Mouse (Mus musculus): ENCODE measurements around the gene Mthfd2. TPM values are rescaled to one million over a fixed set of nuclear protein-coding genes. Genes with fewer than 3 reads are reported as not detected.
A peak's percentile ranks its signal among the peaks of the same experiment; 100 is the strongest.
"Not testable (repeated sequence)": the region's sequence is repeated elsewhere in the genome, so short reads cannot be mapped to it uniquely, and the experiment has no call there.

Mthfd2 gene
- total RNA-seq, 2 experiments from 2014 or later = 26.9 to 44.9 TPM

DNA sequence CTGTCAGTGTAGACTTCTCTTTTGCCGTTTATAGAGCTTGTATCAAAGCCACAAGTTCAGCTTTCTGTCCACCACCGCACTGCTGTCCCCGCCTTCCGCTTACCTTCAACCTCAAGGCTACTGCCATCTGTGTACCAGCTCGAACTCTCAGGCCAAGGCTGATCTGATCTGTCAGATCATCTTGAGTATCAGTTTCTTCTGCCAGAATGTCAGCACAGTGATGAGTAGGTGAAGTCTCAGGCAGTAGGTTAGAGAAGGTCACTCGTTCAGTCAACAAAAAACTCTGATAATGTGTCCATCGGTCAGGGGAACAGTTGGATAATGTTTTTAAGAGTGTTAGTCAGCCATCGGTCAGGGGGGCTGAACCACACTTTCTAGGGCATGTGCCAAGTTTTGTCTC lies 19.6 kb upstream of the Mthfd2 start:
- ATAC-seq (replicated peaks; ENCODE audit: low FRiP score, low TSS enrichment, poor library complexity, severe bottlenecking) = not testable (repeated sequence)

DNA sequence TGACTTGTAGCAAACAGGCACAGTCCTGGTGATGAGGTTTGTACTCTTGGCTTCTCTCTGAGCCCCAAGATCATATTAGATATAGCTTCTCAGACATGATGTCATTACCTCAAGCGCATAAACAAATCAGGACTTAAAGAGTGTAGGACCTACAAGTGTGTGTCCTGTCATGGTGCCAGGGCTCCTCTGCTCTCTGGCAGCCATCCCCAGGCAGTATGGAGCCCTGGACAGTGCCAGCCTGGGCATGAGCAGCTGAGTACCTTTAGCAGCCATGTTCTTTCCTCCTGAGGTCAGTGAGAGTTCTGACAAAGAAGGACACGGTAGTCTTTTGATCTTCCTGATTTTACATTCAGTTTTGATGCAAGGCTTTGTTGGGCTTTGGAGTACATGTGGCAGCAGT lies 17.2 kb upstream of the Mthfd2 start:
- ATAC-seq (replicated peaks; ENCODE audit: low FRiP score, low TSS enrichment, poor library complexity, severe bottlenecking) = no peak

DNA sequence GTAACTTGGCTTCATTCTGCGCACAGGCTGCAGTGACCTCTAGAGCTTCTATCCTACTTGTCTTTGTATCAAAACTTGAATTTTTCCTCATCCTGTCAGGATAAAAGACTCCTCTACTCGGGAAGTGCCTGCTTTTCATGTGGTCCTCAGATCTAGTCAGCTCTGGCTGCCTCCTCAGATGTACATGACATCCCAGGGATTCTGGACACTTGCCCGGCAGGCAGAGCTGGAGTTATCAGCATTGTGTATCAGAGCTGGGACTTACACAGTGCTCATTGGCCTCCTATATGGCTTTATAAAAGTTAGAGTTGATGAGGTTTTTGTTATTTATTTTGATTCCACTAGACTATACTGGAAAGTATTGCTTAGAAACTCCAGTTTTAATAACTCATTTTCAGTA lies 15.7 kb upstream of the Mthfd2 start:
- no peak for ATAC-seq (replicated peaks; ENCODE audit: low FRiP score, low TSS enrichment, poor library complexity, severe bottlenecking)

DNA sequence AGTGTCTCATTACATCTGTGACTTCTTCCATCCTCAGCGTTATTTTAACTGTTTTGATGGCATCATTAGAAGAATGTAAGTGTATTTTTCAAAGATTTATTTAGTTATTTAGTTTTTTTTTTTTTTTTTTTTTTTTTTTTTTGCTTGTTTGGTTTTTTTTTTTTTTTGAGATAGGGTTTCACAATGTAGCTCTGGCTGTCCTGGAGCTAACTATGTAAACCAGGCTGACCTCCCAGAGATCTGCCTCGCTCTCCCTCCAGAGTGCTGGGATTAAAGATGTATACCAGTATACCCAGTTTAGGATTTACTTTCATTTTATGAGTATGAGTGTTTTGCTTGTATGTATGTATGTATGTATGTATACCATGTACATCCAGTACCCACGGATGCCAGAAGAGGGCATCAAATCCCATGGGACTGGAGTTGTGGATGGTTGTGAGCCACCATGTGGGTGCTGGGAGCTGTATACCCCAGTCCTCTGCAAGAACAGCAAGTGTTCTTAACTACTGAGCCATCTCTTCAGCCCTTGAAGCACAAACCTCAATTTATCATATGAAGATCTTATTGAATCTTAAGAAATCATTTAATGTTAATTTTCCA lies 2.0 kb upstream of the Mthfd2 start:
- ATAC-seq (replicated peaks; ENCODE audit: low FRiP score, low TSS enrichment, poor library complexity, severe bottlenecking) = no peak

DNA sequence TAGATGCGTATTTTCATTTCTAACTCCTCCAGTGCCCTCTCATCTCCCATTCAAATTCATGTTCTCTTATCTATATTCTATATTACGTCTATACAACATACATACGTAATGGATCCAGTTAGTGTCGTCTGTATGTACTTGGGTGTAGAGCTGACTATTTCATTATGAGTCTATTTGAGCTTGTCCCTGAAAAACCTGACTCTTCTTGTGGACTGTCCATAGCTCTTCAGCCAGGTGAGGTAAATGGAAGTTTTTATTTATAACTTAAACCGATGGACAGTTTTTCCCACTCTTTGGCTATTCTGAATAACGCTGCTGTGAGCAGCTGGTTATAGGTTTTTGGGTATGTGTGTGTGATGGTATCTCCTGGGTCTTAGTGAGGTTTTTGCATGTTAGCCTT lies 1.1 kb upstream of the Mthfd2 start:
- 0 out of 2 replicates have a peak, but pooled peaks have one; percentile 32 for ATAC-seq (replicated peaks; ENCODE audit: low FRiP score, low TSS enrichment, poor library complexity, severe bottlenecking)

DNA sequence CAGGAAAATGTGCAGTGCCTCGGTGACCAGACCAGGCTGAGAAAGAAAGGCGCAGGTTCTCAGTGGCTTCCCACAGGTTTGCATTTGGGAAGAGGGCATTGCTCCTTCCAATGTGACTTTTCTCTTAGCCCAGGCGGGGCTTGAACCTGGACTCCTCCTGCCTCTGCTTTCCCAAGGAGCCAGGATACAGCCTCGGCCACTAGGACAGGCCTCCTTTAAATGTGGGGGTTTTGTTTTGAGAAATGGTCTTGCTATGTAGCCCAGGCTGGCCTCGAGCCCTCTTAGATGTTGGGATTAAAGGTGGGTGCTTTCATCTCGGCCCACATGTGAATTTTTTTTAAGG lies 657 bp upstream of the Mthfd2 start:
- ATAC-seq (replicated peaks; ENCODE audit: low FRiP score, low TSS enrichment, poor library complexity, severe bottlenecking) = 0 out of 2 replicates have a peak, but pooled peaks have one; percentile 0

DNA sequence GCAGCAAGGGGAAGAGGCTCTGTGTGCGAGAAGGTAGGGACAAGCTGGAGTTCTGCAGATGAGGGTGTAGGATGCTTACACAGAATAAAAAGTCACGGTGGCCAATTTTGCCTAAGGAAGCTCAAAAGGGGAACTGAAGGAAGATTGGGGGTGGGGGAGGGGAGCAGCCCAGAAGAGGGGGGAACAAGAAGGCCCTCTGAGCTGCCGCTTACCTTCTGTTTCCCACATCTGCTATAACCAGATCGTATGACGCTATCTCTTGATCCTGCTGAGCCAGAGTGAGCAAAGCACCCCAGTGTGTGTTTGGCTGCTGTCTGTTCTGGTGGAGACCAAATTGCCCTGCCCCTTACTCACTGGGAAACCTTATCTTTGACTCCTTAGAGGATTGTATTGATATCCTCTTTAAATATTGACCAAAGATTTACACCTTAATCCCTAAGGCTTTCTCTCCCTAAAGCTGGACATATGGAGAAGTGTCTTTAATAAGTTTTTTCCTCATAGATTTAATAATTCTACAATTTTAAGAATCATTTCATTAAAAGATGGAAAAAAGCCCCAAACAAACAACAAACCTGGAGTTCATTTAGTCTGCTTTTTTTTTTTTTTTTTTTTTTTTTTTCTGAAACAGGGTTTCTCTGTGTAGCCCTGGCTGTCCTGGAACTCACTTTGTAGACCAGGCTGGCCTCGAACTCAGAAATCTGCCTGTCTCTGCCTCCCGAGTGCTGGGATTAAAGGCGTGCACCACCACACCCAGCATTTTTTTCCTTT lies 1.9 kb downstream of the Mthfd2 start:
- 0 out of 2 replicates have a peak, but pooled peaks have one; percentile 26 for ATAC-seq (replicated peaks; ENCODE audit: low FRiP score, low TSS enrichment, poor library complexity, severe bottlenecking)

DNA sequence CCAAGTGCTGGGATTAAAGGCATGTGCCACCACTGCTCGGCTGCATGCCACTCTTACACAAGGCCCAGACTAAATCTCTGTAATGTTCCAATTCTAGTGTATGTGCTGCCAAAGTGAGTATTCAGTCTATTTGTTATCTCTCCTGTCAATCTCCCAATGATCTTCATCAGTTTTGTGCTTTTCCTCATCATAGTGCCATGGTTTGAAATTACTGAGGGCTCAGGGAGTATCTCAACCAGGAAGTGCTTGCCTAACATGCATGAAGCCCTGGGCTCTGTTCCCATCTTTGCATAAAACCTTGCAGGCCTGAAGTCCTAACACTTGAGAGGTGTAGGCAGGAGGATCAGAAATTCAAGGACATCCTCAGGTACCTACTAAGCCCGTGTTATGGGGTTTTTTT lies 2.9 kb downstream of the Mthfd2 start:
- ATAC-seq (replicated peaks; ENCODE audit: low FRiP score, low TSS enrichment, poor library complexity, severe bottlenecking) = no peak

DNA sequence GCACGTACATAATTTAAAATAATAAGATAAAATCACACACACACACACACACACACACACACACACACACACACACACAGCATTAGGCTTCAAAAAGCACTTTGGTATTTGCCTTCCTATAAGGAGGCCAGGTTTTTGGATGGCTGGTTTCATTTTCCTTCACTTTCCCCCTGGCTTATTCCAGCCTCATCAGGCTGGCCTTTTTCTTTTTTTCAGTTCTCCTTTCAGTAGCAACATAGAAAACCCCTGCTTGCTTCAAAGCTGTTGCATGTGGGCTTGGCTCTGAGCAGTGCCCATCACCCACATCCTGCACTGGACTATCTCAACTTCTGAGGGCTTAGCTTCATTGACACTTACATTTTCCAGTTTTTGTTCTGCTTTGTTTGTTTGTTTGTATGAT lies 3.8 kb downstream of the Mthfd2 start:
- no peak for ATAC-seq (replicated peaks; ENCODE audit: low FRiP score, low TSS enrichment, poor library complexity, severe bottlenecking)

DNA sequence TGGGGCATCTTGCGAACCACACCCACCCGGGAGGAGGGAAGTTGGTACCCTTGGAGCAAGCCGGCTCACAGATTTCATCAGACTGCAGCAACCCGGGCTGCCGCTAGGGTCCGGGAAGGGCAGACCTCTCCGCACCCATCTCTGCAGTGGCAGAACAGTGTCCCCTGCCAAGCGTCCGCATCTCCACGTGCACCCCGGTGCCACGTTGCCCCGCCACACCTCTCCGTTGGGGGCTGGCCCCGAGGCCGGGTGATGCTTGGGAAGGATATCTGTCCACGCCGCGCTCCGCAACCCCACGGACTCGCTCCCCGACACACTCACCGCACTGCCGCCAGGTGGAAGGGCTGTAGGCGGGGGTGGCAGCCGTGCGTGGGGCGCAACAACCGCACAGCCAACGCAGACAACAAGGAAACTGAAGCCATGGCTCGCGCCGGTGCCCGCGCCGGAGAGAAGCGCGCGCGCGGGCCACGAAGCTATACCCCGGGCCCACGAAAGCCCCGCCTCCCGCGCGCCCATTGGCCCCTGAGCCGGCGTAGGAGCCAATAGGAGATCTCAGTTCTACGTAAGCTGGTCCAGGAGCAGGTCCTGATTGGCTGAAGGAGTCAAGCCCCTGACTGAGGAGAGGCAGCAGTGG lies 8.5 kb downstream of the Mthfd2 start:
- peak; percentile 97 for ATAC-seq (replicated peaks; ENCODE audit: low FRiP score, low TSS enrichment, poor library complexity, severe bottlenecking)

DNA sequence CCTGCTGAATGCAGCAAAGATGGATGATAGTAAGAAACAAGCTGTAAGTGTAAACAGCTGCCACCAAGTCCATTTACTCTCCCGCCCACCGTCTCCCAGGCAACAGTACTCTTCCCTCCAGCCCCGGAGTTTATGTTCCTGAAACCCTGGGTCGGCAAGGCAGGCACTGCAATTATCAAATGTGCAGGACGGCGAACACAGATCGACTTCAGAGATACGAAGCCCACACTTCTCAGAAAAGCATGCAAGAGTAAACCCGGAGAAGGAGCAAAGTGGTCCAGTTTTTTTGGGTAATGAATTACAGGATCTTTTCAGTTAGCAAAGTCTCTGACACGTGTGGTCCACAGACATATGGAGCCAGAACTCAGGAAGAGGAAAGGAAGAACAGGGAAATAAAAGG lies 9.7 kb downstream of the Mthfd2 start:
- ATAC-seq (replicated peaks; ENCODE audit: low FRiP score, low TSS enrichment, poor library complexity, severe bottlenecking) = no peak

DNA sequence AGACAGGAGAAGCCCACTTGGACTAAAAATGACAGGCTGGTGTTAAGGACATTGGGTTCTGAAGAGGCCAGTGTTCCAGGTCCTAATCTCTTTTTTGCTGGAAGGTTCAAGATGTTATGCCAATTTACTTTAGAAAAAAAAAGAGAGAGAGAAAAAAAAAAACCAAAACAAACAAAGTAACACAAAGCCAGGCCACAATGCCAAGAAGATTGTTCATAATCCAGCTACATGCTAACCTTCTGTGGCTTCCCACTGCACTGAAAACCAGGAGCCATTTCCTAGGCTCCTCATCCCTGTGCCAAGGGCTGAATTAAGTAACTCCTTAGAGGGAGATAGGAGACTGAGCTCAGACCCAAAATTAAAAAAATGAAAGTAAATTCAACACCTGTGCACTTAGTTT lies 10.4 kb downstream of the Mthfd2 start:
- ATAC-seq (replicated peaks; ENCODE audit: low FRiP score, low TSS enrichment, poor library complexity, severe bottlenecking) = no peak

DNA sequence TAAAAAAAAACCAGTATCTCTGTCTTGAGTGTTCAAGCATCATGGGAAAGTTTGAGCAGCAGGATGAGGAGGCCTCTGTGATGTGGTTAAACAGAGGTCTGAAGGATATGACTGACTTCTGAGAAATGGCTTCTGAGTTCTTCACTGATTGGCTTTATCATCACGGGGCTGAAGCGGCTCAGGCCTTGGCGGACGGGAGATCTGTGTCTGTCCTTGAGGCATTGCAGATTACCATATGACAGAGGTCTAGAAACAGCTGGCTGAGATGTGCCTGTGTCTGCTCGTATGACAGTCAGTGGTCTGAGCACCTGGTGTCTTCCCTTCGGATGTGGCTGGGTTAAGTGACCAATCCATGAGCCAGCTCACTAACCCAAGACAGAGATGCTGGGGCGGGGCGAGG lies 13.2 kb downstream of the Mthfd2 start:
- no peak for ATAC-seq (replicated peaks; ENCODE audit: low FRiP score, low TSS enrichment, poor library complexity, severe bottlenecking)

DNA sequence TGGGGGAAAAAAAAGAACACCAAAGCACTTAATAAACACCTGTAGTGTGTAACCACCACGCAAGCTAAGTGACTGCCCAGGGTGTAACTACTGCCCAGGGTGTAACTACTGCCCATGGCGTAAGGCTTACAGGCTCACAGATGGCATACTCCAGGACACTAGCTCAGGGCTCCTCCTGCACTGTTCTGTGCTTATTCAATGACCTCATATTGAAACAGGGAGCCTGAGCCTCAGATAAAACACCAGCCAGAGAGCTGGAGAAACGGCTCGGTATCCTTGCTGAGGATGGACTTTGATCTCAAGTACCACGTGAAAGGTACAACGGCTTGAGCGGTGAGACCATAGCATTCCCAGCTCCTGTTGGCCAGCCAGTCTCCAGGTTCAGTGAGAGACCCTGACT lies 13.7 kb downstream of the Mthfd2 start:
- ATAC-seq (replicated peaks; ENCODE audit: low FRiP score, low TSS enrichment, poor library complexity, severe bottlenecking) = no peak

DNA sequence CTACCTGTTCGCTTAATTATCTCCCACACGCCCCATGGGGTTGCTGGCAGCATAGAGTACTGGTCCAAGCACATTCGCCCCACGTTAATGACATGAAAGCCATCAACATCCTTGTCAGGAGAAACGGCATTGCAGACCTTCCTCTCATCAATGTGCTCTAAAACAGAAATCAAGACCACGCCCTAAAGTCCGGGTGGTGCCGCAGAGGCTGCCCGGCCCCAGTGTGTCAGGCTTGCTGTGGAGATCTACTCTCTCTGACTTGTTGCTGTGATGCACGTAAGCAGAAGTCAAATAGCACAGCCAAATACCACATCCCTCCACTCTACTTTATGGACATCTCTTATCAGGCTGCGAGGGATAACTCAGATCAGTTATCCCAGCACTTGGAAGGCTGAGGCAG lies 14.5 kb downstream of the Mthfd2 start:
- ATAC-seq (replicated peaks; ENCODE audit: low FRiP score, low TSS enrichment, poor library complexity, severe bottlenecking) = no peak

DNA sequence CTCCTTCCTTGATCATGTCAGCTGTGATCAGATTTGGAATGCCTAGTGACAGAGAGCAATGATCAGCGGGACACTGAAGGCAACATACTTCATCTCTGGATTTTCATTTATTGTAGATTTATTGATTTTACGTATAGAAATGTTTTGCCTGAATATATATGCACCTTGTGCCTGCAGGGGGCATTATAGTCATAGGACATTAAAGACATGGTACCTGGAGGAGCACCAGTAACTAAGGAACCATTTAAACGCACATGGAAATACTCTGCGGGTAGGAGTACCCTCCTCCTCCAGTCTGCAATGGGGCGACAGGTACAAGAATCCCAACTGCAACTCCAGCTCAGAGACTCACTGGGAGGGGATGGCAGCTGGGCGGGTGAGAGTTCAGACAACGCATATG lies 16.7 kb downstream of the Mthfd2 start:
- ATAC-seq (replicated peaks; ENCODE audit: low FRiP score, low TSS enrichment, poor library complexity, severe bottlenecking) = no peak

DNA sequence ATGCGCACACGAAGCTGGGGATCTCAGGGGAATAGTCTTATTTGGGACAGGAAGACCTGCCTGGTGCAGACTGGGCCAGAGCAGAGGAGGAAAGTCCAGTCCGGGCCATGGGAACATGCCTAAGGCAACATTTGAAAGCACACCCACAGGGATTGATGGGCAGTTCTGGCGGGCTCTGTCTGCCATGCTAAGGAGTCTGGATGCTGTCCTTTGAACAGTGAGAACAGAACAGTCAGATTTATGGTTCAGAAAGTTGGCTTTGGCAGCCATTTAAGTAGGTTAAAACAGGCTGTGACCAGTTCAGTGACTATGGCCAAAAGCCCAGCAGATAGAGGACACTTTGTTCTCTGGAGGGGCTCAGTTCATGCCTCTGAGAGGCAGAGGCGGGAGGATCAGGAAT lies 23.4 kb downstream of the Mthfd2 start:
- ATAC-seq (replicated peaks; ENCODE audit: low FRiP score, low TSS enrichment, poor library complexity, severe bottlenecking) = no peak

DNA sequence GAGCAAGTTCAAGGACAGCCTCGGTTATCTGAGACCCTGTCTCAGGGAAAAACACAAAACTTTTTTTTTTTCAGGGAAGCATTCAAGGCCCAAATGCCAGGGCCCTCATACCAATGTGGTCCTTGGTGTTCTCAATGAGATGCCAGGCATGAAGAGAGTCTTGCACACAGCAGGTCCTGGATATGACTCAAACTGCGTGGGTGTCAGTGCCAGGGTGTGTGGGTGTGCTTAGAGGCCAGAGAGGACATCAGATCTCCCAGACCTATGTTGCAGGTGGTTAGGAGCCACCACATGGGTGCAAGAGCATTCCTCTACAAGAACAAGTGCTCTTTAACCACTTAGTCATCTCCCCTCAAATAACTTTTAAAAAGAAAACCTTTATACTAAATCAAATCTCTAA lies 24.4 kb downstream of the Mthfd2 start:
- ATAC-seq (replicated peaks; ENCODE audit: low FRiP score, low TSS enrichment, poor library complexity, severe bottlenecking) = no peak

DNA sequence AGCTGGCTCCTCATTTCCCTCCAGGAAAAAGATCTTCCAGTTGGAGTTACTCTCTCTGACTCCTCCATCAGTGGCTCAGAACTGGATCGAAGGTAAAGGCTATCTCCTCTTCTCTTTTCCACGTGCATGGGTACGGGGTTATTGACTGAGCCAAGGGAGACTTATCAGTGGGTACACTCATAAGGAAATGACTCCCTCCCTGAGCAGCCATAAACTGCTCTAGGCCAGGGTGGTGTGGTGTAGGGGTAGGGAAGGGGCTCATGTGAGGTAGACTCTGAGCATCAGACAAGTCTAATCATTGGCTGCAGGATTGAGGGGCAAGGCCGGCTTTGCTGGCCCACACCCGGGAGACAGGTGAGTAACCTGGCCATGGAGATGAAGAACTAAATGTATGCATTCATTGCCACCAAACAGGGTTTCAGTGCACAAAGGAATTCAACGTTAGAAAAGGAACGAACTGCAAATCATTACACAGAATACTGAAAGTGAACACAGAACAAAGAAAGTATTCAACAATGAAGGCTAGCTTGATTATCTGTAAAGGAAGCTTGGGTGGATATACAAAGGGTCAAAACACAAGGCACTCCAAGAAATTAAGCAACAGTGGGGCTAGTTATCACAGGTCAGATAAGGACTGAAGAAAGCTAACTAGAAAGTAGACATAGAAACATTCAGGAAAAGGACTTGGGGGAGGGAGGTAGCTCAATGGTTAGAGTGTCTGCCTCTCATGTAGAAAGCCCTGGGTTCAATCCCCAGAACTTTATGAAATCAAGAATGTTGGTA lies 25.1 kb downstream of the Mthfd2 start:
- no peak for ATAC-seq (replicated peaks; ENCODE audit: low FRiP score, low TSS enrichment, poor library complexity, severe bottlenecking)

DNA sequence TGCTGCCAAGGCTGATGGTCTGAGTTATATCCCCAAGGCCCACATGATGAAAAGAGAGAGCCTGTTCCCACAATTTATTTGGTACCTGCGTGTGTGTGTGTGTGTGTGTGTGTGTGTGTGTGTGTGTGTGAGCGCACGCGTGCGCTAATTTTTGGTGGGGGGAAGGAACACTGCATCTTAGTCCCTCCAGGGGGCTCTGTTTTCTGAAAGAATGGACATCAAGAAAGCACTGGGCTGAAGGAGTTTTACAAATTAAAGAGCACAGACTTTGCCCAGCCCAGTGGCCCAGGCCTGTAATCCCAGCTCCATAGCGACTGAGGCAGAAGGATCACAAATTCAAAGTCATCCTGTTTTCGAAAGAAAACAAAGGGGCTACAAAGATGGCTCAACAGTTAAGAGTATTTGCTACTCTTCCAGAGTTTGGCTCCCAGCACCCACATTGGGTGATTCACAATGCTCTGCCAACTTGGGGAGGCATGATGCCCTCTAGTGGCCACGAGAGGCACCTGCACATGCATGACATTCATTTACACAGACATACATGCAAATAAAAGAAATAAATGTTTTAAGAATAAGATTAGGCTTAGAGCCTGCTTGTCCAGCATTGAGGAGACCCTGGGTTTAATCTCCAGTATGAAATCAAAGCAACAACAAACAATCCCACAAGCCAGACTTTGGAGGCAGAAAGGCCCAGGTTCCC lies 45.3 kb downstream of the Mthfd2 start:
- ATAC-seq (replicated peaks; ENCODE audit: low FRiP score, low TSS enrichment, poor library complexity, severe bottlenecking) = peak; percentile 43; the same call in 1 of the 2 replicates
